Mouse (Mus musculus): Measurements from ENCODE around the gene Casp9. TPM values are rescaled to one million over a fixed set of nuclear protein-coding genes. Genes with fewer than 3 reads are reported as not detected.

Casp9 gene
- total and polyA plus RNA-seq, 3 experiments: 2.8 to 6.4 TPM; not detected in 1

- DNase-seq (ENCODE audit: low read depth, low spot score): no peak
- no peaks in the 10 kb centered on the region for H3K27me3 ChIP-seq (ENCODE audit: control insufficient read depth in 1 of 2, insufficient read depth in 2 of 2, low read length in 2 of 2)
- no peak overlapping the region for H3K4me3 ChIP-seq (ENCODE audit: control insufficient read depth in 1 of 2, insufficient read depth in 1 of 2, low read depth in 2 of 2, low read length in 2 of 2)
- H3K36me3 ChIP-seq (ENCODE audit: control insufficient read depth in 1 of 2, insufficient read depth in 2 of 2, low read length in 2 of 2): no peaks in the 10 kb centered on the region; a peak in 3 of 4 replicates
- H3K79me2 ChIP-seq (ENCODE audit: control insufficient read depth, insufficient read depth, low read length, poor library complexity): no peaks in the 10 kb centered on the region
- H3K27ac ChIP-seq (ENCODE audit: control insufficient read depth, low read depth, low read length): no peak overlapping the region
- no peak overlapping the region for H3K9ac ChIP-seq (ENCODE audit: control insufficient read depth, low read depth, low read length, poor library complexity, severe bottlenecking)
- no peaks in the 10 kb centered on the region for H3K9me3 ChIP-seq (replicated peaks; ENCODE audit: insufficient read depth, low read length)
- TF ChIP-seq RAD21 (IDR thresholded peaks at IDR 0.05; ENCODE audit: low read depth, low read length) (no peak), TCF12 (IDR thresholded peaks at IDR 0.05; ENCODE audit: low read depth, low read length) (no peak), CTCF (IDR thresholded peaks at IDR 0.05 in 2 of 3, conservative IDR thresholded peaks at IDR 0.05 in 1 of 3; ENCODE audit: control insufficient read depth in 1 of 3, insufficient read depth in 1 of 3, low read depth in 2 of 3, low read length in 3 of 3, poor library complexity in 1 of 3, severe bottlenecking in 1 of 3) (no peak), E2F4 (IDR thresholded peaks at IDR 0.05; ENCODE audit: borderline replicate concordance, low read depth, low read length) (no peak), EP300 (IDR thresholded peaks at IDR 0.05; ENCODE audit: low read depth in 1 of 2, low read length in 2 of 2) (no peak), ZMIZ1 (IDR thresholded peaks at IDR 0.05; ENCODE audit: low read depth, low read length) (no peak), CHD1 (IDR thresholded peaks at IDR 0.05; ENCODE audit: low read depth, low read length) (no peak), MEF2A (IDR thresholded peaks at IDR 0.05; ENCODE audit: extremely low read depth, insufficient replicate concordance, low read depth, low read length, poor library complexity, severe bottlenecking) (no peak), MAX (IDR thresholded peaks at IDR 0.05; ENCODE audit: low read length) (no peak), POLR2A (IDR thresholded peaks at IDR 0.05; ENCODE audit: control insufficient read depth in 1 of 2, insufficient read depth in 1 of 2, low read depth in 1 of 2, low read length in 2 of 2, poor library complexity in 1 of 2) (no peak), MXI1 (IDR thresholded peaks at IDR 0.05; ENCODE audit: low read depth, low read length) (no peak), SMC3 (IDR thresholded peaks at IDR 0.05; ENCODE audit: low read depth, low read length) (no peak), MAFK (IDR thresholded peaks at IDR 0.05; ENCODE audit: borderline replicate concordance, low read depth, low read length) (no peak), ZNF384 (IDR thresholded peaks at IDR 0.05; ENCODE audit: low read depth, low read length) (no peak), NELFE (IDR thresholded peaks at IDR 0.05; ENCODE audit: low read depth, low read length) (no peak), TAL1 (IDR thresholded peaks at IDR 0.05; ENCODE audit: low read length) (no peak), CHD2 (IDR thresholded peaks at IDR 0.05; ENCODE audit: low read length) (no peak)
- H3K4me1 ChIP-seq (ENCODE audit: control insufficient read depth in 1 of 2, insufficient read depth in 2 of 2, low read length in 2 of 2): peaks cover 0 to 5% of the 10 kb centered on the region in 2 experiments; a peak in 2 of 4 replicates
Observed at GRCm38 (mm10) chr4:141784835-141785234, 8.6 kb upstream of the Casp9 start.

GRCm38 (mm10) chr4:141786141-141786540, 7.3 kb upstream of the Casp9 start:
- no peaks in the 10 kb centered on the region for H3K27me3 ChIP-seq (ENCODE audit: control insufficient read depth in 1 of 2, insufficient read depth in 2 of 2, low read length in 2 of 2)
- TF ChIP-seq GABPA (IDR thresholded peaks at IDR 0.05; ENCODE audit: low read depth, low read length) (no peak), MEF2A (IDR thresholded peaks at IDR 0.05; ENCODE audit: extremely low read depth, insufficient replicate concordance, low read depth, low read length, poor library complexity, severe bottlenecking) (no peak), BHLHE40 (IDR thresholded peaks at IDR 0.05; ENCODE audit: borderline replicate concordance, low read depth, low read length) (no peak), CHD1 (IDR thresholded peaks at IDR 0.05; ENCODE audit: low read depth, low read length) (no peak)
- no peak overlapping the region for H3K9ac ChIP-seq (ENCODE audit: control insufficient read depth, low read depth, low read length, poor library complexity, severe bottlenecking)
- H3K79me2 ChIP-seq (ENCODE audit: control insufficient read depth, insufficient read depth, low read length, poor library complexity): peaks cover 2% of the 10 kb centered on the region; the same call in 1 of the 2 replicates
- H3K9me3 ChIP-seq (replicated peaks; ENCODE audit: insufficient read depth, low read length): no peaks in the 10 kb centered on the region
- H3K4me1 ChIP-seq (ENCODE audit: control insufficient read depth in 1 of 2, insufficient read depth in 2 of 2, low read length in 2 of 2): peaks cover 0 to 6% of the 10 kb centered on the region in 2 experiments; a peak in 2 of 4 replicates
- no peaks in the 10 kb centered on the region; a peak in 3 of 4 replicates for H3K36me3 ChIP-seq (ENCODE audit: control insufficient read depth in 1 of 2, insufficient read depth in 2 of 2, low read length in 2 of 2)
- no peak overlapping the region for H3K27ac ChIP-seq (ENCODE audit: control insufficient read depth, low read depth, low read length)
- H3K4me3 ChIP-seq (ENCODE audit: control insufficient read depth in 1 of 2, insufficient read depth in 1 of 2, low read depth in 2 of 2, low read length in 2 of 2): no peak overlapping the region
- DNase-seq (ENCODE audit: low read depth, low spot score): no peak
